Mouse (Mus musculus) adrenal gland (tissue): ENCODE data around the gene Timm8a2.

Experiments used
- intact Hi-C: fragments of 180-260 bp; cut with DNase I; formaldehyde crosslinking; loops from one replicate; pipeline ENCODE4 v1.15.1; 2025

Timm8a2 gene

DNA sequence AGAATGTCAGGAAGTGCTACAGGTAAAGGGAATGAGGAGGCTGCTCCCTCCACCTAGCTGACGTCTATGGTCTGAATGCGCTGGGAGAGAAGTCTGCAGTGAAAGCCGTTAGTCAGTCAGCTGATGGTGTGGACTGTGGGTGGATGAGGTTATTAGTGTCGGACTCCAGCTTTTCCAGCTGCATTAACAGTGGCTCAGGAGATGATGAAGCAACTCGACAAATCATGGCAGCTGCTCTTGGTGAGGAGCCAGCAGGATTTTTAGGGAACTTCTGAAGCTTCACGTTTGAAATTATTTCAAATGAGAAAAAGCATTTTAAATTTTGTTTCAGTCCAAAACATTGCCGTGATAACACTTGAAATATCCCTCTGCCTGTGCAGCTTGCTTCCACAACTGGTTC is 24.2 kb upstream of the Timm8a2 start:
- intact Hi-C loops = no loop called here

DNA sequence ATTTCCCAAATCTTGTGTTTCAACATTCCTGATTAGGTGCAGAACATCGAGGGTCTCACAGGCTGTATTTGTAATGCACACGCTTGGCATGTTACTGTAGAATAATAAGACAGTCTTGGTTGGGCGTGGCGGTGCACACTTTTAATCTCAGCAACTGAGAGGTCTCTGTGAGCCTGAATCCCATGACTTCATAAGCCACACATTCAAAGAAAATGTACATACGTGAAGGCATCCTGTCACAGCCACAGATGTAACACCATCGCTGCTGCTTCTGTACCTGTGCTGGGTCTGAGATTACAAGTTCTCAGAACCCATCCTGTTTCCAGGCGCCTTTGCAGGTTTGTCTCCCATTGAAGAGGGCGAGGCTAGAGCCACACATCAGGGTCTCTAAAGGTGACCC is 22.7 kb upstream of the Timm8a2 start:
- intact Hi-C loops = no loop called here

DNA sequence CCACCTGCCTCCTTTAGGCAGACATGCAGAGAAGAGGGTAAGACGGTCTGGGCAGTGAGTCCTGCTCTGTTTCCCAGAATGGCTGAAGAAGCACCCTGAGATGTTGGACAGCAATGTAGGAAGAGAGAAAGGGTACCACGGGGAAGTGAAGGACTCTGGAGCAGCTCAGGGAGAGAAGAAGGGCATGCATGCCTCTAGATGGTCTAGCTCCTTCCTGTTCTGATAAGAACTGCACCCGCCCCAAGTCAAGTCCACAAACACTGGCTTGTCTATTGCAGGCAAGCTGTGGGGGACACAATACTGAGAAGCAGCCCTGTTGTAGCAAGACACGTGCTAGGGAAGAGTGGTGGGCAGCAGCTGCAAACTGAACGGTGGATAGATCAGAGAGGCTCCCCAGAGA is 22.3 kb upstream of the Timm8a2 start:
- intact Hi-C loops = no loop called here

- intact Hi-C loops = no loop called here
These were observed 21.7 kb upstream of the Timm8a2 start for GRCm38 (mm10) chr14:122012814-122013213.

DNA sequence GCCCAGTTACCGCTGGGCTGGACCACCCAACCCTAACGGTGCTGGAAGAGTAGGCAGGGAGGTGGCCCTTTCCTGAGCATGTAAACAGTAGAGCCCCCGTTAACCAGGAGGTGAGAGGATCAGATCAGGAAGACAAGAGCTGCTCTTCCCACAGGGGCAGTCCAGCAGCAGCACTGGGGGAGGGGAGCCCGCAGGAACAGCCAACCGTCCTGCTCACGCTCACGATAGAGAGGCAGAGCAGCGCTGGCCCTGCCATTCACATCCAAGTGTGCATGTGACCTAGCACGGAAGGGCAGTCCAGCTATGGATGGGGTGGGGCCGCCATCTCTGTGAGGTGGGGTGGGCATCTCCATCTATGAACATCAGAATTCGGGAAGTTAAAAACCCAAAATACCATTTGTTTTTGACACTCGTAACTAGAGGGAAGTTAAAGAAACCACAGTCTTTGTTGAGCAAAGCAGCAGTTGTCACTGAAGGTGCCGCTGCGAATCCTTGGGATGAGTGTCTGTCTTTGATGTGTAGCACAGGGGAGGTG is 21.0 kb upstream of the Timm8a2 start:
- intact Hi-C loops = no loop called here

DNA sequence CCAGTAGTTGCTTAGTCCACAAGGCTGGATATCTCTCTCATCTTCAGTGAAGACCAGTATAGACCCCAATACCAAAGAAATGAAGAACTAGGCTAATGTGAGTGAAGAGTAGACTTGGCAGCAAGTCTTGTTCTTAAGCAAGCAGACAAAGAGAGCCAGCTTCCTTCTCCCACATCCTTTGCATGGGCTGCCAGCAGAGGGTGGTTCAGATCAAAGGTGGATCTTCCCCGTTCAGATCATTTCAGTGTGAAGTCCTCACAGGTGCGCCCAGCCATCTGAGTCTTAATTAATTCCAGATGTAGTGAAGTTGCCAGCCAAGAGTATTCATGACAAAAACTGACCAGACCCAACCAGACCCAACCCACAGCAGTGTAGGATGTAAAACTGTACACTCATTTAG is 16.5 kb upstream of the Timm8a2 start:
- intact Hi-C loops = no loop called here

GRCm38 (mm10) chr14:122019389-122019788 is 15.1 kb upstream of the Timm8a2 start:
- intact Hi-C loops = no loop called here

- intact Hi-C loops = no loop called here
These were observed 13.9 kb upstream of the Timm8a2 start for GRCm38 (mm10) chr14:122020567-122020966.

- intact Hi-C loops = no loop called here
These were observed 11.4 kb upstream of the Timm8a2 start for GRCm38 (mm10) chr14:122023054-122023453.

DNA sequence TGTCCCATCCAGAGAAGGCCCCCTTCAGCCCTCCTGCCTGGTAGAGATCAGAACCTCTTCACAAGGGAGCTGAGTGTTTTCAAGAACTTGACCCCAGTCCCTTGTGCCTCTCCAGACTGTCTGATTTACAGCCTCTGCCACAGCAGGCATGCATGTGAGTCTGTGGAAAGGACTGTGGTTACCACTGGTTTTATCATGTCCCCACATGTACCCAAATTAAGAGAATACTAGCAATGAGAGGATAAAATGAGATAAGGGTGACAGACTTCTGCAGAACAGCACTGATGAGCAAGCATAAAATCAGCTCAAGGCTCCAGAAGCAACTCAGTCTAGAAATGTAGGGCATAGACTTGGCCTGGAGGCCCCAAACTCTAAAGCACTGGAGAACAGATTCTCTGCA is 10.5 kb upstream of the Timm8a2 start:
- intact Hi-C loops = no loop called here

GRCm38 (mm10) chr14:122028926-122029745 is 5.3 kb upstream of the Timm8a2 start:
- intact Hi-C loops = no loop called here

DNA sequence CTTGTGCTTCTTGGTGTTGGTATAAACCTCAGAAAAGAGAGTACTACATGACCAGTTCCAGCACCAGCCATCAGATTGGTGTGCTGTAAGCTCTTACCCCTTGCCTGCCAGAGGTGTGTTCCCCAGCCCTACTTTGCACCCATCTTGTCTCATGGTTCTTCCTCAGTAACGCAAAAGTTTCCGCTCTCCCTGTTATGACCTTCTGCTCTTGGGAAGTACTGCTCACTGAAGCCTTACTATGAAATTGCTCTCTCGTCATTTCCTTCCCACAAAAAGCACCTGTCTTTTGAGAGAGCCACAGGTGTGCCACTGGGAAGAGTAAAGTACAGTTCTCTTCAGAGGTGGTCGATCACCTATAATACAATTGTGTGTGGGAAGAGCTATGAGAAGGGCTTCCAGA is 4.6 kb upstream of the Timm8a2 start:
- intact Hi-C loops = no loop called here

- intact Hi-C loops = no loop called here
These were observed 2.4 kb upstream of the Timm8a2 start for GRCm38 (mm10) chr14:122032045-122032444.

DNA sequence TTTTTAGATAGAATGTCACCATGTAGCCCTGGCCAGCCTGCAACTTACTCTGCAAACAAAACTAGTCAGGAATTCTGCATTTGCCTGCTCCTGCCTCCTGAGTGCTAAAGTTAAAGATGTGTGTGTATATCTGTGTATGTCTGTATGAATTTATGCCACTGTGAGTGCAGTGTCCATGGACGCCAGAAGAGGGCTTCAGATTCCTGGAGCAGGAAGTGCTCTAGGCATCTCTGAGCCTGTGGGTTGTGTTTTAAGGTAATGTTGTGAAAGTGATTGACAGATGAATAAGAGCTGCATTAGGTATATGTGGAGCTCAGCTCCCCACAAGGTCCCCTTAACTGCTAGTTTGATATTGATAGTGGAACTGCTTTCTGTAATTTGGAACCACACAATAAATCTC is 707 bp downstream of the Timm8a2 start:
- intact Hi-C loops = no loop called here

DNA sequence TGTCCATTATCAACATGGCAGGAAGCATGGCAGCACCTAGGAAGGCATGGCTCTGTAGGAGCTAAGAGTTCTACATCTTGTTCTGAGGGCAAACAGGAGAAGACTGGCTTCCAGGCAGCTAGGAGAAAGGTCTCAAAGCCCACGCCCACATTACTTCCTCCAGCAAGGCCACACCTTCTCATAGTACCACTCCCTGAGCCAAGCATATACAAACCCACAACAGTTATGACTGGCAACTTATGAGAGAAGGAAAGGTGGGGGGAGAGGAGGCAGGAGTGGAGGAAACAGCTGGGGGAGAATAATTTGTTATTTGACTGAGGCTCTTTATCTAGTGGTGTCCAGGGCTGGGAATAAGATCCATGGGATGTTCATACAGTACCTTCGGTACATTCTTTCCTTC is 1.4 kb downstream of the Timm8a2 start:
- intact Hi-C loops = no loop called here

DNA sequence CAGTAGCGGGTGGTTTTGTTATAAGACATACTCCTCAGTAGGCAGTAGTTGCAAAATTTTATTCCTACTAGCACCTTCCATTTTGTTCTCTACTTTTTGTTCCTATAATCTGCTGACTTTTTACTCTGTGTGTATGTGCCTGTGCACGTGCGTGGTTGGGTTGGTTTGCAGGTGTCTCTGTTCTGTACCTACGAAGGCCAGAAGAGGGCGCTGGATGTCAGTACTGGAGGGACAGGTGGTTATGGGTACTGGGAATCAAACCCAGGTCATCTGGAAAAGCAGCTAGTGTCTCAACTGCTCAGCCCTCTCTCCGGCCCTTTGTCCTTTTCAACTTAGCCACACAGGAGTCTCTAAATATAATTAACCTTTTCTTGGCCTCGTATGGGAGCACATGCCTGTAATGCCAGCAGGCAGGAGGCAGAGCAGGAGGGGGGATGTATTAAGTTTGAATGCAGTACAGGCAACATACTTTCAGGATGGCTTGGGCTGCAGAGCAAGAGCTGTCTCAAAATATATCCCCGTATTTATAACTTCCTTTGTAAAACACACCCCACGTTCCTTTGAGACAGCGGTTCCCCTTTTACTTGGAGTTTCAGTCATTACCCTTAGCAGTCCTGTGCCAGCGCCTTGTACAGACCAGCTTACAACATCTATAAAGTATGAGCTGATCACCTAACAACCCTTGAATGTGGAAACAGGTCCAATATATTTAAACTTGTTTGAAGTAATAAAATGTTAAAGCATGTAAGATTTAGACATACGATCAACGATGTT is 4.6 kb downstream of the Timm8a2 start:
- intact Hi-C loops = no loop called here

DNA sequence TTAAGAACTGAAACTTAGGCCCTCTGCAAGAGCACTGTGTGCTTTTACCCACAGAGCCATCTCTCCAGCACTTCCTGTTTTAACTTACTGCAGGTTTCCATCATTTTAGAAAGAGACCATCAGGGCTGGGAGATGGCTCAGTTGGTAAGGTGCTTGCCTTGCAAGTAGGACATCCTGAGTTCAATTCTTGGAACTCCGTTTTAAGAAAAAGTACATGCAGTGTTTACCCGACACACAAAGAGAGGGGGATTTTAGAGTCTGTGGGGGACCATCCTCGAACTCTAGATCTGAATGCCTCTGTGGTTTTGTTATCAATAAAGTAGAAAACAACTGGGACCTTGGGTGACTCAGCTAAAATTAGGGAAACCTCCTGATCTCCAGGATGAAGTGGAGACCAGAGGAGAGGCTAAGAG is 6.9 kb downstream of the Timm8a2 start:
- intact Hi-C loops = no loop called here

- intact Hi-C loops = no loop called here
These were observed 7.7 kb downstream of the Timm8a2 start for GRCm38 (mm10) chr14:122042142-122042694.

GRCm38 (mm10) chr14:122047784-122048183 is 13.3 kb downstream of the Timm8a2 start:
- intact Hi-C loops = no loop called here

GRCm38 (mm10) chr14:122048816-122049215 is 14.3 kb downstream of the Timm8a2 start:
- intact Hi-C loops = no loop called here

DNA sequence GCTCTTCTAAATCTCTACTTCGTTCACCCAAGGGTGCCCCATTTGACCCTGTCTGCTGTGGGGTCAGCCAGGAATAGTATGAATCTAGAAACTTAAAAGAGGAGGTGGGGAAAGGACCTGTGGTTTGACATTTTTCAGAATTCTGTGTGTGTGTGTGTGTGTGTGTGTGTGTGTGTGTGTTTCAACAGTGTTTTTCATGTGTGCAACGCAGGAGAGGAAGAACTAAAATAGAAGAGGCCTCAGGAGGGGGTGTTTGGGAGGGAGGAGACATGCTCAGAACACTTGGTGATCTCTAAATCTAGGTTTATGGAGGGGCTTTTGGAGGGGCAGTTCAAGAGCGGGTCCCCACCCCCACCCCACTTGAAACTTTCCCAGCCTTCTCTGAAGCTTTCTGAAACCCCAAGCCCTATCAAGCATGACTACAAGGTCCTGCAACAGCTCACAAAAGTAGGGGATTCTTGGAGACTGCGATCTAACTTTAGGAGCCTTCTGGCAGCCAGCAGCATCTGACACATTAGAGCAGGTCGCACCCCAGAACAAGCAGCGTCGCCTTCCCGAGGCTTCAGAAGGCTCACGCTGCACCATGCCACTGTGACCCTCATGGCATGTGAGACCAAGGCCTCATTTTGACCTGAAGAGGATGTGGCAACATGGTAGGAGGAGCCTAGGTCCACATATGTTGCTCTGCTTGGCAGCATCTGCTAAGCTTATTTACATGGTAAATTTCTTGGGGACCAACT is 18.6 kb downstream of the Timm8a2 start:
- intact Hi-C loops = no loop called here
